Mouse (Mus musculus): ENCODE data around the gene Cyp4a32.
"Not testable (repeated sequence)": the region's sequence is repeated elsewhere in the genome, so short reads cannot be mapped to it uniquely, and the experiment has no call there.

Cyp4a32 gene

DNA sequence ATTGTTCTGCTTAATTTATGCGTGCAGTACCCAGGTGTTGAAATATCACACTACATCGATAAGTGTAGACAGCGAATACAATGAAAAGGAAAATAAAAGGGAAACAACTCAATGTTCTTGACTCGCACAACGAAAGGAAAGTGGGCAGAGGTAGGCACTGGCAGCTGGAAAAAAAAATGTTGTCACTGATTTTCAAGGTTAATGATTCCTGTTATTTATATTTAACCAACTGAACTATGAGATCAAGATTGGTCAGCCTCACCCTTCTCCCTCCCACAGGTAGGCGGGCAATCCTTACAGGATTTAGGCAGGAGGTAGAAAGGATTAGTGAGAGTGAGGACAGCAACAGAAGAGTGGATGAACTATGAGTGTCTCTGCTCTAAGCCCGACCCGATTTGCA lies at the start of gene Cyp4a32:
Gene Cyp4a32 (plus strand): TSS at position 359 of the 400 bp plus-strand sequence.
- not testable (repeated sequence) for DNase-seq (ENCODE audit: low read depth, low spot score)

DNA sequence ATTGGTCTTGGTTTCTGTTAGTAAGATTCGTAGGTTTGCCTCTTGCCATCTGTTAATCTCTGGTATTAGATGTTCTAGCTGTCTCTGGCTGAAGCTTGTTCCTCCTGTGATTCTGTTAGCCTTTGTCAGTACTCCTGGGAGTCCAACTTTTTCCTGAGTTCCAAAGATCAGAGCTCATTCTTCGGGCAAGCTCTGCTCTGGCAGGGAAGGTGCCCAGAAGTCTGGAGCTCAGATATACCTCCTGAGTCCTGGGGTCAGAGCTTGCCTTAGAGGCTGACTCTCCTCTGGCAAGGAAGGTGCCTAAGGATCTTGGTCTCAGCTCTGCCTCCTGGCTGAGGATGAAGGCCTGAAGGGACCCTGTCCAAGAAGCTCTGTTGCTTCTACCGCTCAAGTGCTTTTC lies 48.0 kb upstream of the Cyp4a32 start:
- no peak for DNase-seq (ENCODE audit: low read depth, low spot score)

DNA sequence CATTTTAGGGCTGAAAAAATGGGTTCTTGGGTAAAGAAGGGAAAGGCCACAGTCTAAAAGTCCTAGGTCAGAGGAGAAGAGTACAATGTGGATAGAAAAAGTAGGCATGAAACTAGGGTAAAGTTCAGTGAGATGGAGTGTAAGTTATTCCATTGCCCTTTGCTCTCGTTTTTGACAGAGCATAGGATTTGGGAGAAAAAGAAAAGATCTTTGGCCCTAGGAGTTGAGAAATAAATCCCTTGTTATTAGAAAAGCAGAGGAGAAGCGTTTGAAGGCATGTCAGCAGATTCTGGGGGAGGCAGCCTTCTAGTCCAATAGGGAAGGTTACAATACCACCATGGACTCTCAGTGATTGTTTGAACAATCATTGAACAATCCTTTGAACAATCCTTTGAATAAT lies 45.3 kb upstream of the Cyp4a32 start:
- DNase-seq (ENCODE audit: low read depth, low spot score): no peak

DNA sequence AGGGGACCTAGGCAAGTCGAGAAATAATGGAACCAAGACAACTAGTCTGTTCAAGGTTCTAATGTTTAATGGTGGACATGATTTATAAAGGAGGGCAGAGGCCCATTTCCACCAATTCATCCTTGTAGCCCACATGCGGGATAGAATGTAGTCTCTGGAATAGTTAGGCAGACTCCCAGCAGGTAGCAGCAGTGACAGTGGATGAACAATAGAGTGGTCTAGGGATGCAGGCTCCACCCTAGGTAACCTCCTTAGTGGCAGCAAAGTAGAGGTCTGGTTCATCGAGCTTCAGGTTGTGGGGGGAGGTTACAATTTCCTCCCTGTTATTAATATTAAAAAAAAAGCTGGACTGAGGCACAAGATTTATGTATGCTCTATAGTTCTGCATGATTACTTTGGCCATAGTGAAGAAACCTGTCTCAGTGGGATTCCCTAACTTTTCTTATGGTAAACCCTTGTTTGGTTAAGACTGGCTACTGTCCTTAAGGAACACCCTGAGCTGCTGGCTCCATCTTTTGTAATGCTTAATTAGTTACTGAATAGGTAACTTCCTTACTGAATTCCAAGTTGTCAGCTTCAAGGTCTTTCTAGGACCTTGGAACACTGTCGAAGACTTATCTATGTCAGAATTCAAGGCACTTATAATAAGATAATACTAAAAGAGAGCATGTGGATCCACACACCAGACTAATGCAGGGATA lies 42.8 kb upstream of the Cyp4a32 start:
- peak; percentile 79 for DNase-seq (ENCODE audit: low read depth, low spot score)

DNA sequence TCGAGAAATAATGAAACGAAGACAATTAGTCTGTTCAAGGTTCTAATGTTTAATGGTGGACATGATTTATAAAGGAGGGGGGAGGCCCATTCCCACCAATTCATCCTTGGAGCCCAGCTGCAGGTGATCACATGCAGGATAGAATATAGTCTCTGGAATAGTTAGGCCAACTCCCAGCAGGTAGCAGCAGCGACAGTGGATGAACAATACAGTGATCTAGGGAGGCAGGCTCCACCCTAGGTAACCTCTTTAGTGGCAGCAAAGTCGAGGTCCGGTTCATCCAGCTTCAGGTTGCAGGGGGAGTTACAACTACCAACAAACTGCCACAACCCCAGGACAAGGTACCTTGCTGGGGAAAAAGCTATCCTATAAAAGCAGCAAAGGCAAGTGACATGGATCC lies 39.5 kb upstream of the Cyp4a32 start:
- peak; percentile 48 for DNase-seq (ENCODE audit: low read depth, low spot score)

DNA sequence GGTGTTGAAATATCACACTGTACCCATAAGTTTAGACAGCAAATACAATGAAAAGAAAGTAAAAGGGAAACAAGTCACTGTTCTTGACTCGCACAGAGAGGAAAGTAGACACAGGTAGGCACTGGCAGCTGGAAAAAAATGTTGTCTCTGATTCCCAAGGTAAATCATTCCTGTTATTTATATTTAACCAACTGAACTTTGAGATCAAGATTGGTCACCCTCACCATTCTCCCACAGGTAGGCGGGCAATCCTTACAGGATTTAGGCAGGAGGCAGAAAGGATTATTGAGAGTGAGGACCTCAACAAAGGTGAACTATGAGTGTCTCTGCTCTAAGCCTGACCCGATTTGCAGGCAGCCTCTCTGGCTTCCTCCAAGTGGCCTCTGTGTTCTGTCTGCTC lies 37.4 kb upstream of the Cyp4a32 start, which contains the start of gene Cyp4a31:
Gene Cyp4a31 (plus strand): TSS at position 249 of the 400 bp plus-strand sequence.
- no peak for DNase-seq (ENCODE audit: low read depth, low spot score)

DNA sequence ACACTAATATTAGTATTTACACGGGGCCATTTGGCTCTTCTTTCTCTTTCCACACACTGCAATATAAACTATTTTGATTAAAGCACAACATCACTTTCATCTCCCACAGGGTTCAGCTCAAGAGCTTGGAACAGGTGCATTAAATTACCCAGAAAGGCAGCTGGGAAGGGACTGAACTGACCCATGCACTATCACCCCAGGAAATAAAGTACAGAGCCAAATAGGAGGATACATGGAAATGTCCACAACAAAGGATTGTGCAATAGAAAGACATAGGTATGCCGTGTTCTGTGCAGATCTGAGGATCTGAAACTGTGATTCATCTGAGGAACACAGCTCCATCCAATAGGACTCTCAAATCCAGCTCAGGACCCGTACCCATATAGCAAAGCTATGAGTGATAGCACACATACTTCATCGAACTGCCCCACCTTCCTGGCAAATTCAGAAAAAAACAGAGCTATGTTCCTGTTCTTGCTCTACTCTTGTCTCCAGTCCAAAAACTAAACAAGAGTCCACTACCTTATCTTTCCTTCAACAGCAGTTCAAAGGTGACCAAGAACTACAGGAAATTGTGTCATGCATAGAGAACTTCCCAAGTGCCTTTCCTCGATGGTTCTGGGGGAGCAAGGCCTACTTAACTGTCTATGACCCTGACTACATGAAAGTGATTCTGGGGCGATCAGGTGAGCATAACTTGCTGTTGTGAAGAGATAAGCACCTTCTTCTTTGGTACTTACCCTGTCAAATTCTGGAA lies 36.1 kb upstream of the Cyp4a32 start:
- not testable (repeated sequence) for DNase-seq (ENCODE audit: low read depth, low spot score)

DNA sequence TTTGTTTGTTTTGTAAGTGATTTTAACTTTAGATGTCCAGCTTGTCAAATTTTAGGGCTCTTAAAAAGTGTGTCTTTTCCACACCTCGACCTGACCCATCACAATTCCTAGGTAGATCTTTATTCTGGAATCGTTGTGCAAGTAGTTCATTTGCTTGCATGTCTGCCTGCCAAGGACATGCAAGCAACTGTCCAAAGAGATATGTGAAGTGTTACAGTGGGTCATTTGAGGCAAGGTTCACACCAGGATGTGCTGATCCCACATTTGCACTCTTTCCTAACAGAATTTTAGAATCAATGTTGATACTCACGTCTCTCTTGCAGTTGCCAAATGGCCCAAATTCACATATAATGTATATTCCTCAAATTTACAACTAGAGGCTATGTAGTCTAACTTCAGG lies 25.5 kb upstream of the Cyp4a32 start:
- no peak for DNase-seq (ENCODE audit: low read depth, low spot score)

DNA sequence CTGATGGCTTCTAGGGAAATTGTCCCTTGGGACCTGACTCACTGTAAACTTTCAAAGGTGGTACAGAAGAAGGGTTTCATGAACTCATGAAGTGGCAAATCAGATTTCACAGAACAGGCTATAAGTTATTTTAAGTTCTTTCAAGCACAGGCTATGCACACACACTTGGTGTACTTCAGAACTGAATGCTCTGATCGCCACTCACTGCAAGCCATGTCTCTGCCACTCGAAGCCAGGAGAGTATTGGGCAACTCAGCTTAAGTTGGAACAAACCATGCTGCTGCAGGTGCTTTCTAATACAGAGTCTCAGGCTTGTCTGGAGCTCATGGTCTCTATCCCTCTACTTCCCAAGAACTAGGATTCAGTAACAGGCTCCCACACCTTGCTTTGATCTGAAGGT lies 25.0 kb upstream of the Cyp4a32 start:
- no peak for DNase-seq (ENCODE audit: low read depth, low spot score)

DNA sequence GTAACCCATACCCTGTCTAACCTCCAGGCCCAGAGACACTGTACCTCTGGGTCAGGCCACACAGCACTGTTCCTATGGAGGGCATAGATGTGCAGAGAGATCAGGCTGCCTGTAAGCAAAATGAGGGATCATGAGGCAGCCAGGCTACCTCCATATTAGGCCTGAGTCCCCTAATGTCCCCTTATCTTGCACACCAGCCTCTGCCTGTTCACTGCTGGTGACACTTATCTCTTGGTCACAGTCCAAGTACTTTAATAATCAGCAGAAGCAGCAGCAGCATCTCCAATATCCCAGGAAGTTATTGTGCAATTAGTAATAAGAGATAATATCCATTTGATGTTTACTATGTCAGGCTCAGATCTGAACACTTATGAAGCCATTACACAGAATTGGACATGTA lies 17.7 kb upstream of the Cyp4a32 start:
- no peak for DNase-seq (ENCODE audit: low read depth, low spot score)

DNA sequence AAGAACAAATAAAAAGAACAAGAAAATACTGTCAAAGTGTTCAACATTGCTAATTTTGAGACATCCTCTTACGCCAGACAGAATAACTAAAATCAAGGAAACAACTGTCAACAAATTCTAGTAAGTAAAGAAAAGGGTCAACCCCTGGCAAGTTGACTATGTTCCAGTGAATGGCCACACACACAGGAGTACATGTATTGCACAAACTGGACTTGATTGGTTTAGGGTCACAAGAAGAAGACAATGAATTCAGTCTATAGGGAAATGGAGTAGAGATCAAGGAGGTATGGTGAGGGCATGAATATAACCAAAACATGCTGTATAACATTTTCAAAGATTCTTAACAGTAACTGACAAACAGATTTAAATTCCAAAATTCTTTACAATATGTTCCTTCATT lies 4.4 kb upstream of the Cyp4a32 start:
- DNase-seq (ENCODE audit: low read depth, low spot score): no peak

DNA sequence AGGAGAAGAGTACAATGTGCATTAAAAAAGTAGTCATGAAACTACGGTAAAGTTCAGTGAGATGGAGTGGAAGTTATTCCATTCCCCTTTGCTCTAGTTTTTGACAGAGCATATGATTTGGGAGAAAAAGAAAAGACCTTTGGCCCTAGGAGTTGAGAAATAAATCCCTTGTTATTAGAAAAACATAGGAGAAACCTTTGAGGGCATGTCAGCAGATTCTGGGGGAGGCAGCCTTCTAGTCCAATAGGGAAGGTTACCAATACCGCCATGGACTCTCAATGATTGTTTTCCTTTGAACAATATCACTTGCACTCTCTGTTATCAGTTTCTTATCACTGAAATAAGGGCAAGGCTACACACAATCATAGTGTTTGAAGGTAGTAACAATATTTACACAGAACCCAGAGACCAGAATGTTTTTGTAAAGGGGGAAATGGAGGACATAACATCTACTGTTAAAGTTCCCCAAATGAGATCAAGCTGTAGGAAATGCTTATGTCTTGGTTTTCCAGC lies 3.9 kb upstream of the Cyp4a32 start:
- no peak for DNase-seq (ENCODE audit: low read depth, low spot score)

DNA sequence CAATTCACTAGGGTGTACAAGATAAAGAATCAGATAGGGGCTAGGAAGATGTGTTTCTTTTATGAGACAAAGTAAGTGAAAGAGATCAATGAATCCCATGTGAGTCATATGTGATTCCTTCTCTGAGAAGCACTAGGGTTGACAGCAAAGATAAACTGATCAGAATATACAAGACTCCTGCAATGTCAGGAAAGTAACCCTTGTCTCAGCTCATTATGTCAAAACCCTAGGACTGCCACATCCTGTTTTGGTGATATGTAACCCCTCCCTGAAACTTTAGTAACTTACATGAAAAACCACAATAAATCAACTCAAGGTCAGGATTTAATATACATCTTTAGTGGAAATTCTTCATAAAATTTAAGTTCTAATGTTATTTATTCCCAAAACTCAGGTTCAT lies 13.2 kb downstream of the Cyp4a32 start:
- DNase-seq (ENCODE audit: low read depth, low spot score): no peak

DNA sequence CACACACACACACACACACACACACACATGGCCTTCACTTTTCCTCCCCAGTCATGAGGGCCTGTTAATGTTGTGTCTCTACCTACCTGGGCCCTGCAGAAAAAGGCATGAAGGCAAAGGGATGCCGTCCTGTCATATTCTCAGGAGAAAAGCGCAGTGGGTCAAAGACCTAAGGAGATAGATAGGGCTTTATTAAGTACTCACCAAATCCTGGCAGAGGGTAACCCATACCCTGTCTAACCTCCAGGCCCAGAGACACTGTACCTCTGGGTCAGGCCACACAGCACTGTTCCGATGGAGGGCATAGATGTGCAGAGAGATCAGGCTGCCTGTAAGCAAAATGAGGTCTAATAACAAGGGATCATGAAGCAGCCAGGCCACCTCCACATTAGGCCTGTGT lies 24.8 kb downstream of the Cyp4a32 start:
- DNase-seq (ENCODE audit: low read depth, low spot score): not testable (repeated sequence)

DNA sequence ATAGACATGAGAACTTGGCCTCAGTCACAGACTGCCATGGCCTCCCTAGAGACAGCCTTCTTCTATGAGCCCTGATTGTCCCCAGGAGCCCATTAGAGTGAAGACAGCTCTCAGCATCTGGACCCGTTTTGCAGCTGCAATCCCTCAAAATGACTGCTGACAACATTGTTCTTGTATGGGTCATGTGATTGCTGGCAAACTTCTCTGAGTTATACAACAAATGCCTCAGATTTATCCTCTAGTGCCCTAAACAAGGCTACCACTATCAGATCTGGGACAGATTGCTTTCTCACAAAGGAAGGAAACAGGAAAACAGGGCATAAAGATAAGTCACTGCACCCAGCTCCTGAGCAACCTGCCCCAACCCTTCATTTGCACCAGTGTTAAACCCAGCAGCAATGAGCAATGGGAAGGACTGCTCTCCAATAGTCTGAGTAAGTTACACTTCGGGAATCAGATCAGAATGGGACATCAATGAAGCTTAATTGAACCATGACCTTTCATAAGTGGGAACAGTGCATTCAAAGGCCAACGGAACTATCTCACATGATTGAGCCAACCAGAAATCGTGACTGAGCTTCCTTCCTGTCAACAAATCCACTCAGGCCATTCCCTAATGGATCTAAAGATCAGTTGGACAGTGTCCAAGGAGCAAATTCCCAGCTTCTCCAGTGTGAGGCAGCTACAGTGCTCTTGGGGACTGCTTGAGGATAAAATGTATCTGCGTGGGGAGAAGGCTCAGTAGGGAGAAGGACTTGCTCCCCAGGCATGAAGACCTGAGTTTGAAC lies 42.4 kb downstream of the Cyp4a32 start:
- DNase-seq (ENCODE audit: low read depth, low spot score): no peak

DNA sequence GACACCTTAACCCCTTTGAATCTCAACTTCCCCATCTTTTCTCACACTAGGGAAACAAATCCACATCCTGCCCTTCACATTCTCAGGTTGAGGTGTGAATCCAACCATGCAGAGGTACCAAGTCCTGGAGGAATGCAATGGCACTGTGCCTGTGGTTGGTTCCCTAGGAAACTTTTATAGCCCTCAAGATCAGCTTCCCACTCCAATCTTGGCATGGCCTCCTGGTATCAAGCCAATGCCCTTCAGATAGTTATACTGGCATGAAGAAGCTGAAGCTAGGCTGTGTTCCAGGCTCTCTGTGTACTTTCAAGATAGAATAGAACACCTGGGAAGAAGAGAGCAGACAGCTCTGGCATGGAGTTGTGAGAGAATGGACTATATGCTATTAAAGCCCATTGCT lies 44.6 kb downstream of the Cyp4a32 start:
- DNase-seq (ENCODE audit: low read depth, low spot score): no peak

DNA sequence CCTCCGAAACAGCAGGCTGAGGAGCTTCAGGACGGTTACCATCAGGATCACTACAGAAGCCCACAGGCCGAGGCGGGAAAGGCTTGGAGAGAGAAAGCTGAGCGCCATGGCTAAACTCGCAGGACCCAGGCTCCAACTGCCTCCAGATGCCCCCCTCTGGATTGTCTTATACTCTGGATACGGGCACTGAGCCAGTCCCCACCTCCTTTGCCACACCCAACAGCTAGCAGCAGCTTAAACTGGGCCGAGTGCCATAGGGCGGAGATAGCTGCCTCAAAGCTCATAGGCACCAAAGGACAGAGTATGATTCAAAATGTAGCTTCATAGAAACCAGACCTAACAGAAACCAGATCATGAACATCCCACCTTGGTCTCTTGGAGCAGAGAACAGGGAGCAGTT lies 46.8 kb downstream of the Cyp4a32 start, which contains the start of gene Cyp4b1:
Gene Cyp4b1 (minus strand): TSS at position 144 of the 400 bp plus-strand sequence.
- no peak for DNase-seq (ENCODE audit: low read depth, low spot score)

DNA sequence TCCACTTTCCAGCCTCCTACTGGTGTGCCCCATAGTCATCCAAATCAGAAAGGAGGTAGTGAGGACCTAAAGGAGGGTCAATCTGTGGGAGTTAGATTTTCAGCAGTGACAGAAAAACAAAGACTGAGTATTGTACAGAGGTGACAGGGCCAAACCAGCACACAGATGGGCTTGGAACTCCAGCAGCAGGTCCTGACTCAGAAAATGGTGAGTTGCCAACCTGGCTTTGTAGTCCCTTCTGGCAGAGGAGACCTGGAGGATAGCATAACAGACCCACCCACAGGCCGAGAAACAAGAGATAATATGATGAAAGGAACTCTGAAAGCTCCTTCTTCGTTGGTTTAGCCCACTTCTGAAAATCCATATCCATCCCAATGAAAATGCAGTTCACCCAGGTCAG lies 48.0 kb downstream of the Cyp4a32 start:
- no peak for DNase-seq (ENCODE audit: low read depth, low spot score)

DNA sequence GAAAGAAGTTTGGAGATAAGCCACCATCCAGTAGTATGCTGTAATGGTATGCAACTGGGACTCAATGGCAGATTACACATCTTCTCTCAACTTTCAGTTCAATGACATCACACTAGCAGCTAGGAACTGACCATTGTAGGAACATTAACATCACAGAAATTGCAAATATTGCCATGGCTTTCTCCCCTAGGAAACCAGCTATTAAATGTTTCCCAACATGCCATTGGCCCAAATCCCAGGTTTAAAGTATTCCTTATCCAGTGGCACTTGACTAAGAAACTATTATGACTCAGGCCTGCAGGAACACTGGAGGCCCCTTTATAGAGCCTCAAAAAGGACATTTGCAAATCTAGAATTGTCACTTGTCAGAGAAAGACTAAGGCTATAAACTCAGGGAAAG lies 48.6 kb downstream of the Cyp4a32 start:
- DNase-seq (ENCODE audit: low read depth, low spot score): no peak

DNA sequence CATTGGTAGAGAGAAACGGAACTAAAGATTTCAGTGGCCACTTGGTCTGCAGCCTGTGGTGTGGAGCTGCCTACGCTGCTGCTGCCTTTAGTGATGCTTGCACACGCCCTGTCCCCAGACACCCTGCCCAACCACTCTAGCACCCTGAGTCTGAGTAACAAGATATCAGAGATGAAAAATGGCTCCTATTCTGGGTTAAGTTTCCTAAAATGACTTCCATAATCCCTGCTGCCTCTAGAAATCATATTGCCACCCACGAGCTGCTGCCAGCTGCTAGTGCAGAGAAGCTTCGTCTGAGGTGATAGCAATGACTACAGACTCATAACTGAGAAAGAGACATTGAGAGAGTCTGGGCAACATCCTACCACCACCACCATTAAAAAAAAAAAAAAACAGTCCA lies 50.1 kb downstream of the Cyp4a32 start:
- no peak for DNase-seq (ENCODE audit: low read depth, low spot score)

DNA sequence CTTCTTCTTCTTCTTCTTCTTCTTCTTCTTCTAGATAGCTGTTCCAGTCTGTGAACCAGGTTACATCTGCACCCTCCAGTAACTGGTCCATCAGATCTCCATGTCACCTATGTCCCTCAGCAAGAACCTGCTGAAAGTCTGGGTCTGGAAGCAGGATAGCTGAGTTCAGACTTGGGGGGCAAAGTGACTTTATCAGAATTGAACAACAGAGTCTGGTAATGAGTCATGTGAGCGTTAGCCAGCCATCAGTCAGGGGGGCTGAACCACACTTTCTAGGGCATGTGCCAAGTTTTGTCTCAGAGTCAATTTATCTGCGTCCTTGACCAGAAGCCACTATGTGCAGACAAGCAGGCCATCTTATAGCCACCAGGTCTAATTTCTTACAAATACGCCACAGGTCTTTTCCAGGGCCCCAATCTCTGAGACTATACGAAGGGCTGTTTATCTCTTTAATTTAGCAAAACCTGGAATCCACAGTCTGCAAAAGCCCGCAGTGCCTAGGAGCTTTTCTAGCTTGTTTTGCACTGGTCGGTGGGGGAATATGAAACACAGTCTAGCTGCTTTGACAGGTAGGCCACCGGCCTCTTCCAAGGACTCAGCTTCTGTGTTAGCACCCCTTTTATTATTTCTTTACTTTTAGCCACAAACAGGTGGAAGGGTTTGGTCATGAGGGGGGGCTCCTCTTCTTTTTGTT lies 55.2 kb downstream of the Cyp4a32 start:
- DNase-seq (ENCODE audit: low read depth, low spot score): not testable (repeated sequence)

Data from ZHBTc4 (cell line).